Mouse (Mus musculus) adrenal gland, adult 18-20 months (tissue): Measurements from ENCODE around the gene Rbbp9. TPM values are rescaled to one million over a fixed set of nuclear protein-coding genes. Genes with fewer than 3 reads are reported as not detected.
"Not testable (repeated sequence)": the region's sequence is repeated elsewhere in the genome, so short reads cannot be mapped to it uniquely, and the experiment has no call there.

Source experiments
- DNase-seq, 2 experiments: peaks; one replicate each; pipeline ENCODE4 v3.0.0; 2021 to 2022; ENCODE audit warnings: low spot score in 2 of 2
- long read RNA-seq, 2 experiments: library from polyadenylated mRNA; stranded (forward); transcript quantifications; one replicate each; pipeline ENCODE4 v2.0.0; 2021
- total RNA-seq, 2 experiments: library from RNA; stranded (reverse); gene quantifications; 1 replicate in 1 of 2; 2 replicates in 1 of 2; pipeline ENCODE4 v1.2.3; 2021

Rbbp9 gene
- total RNA-seq, result 10 to 100 TPM; 24.6 to 25.0 TPM
- long read RNA-seq, experiment 1, transcript Rbbp9-201 (5 exons, 2,170 nt), result major isoform, 8 of 8 reads
- long read RNA-seq, experiment 1, partial matches to known transcripts, result 0 of 8 reads
- long read RNA-seq, experiment 1, other reads (novel, unspliced or antisense), result 0 of 8 reads
- long read RNA-seq, experiment 2, transcript Rbbp9-201 (5 exons, 2,170 nt), result major isoform, 33 of 42 reads
- long read RNA-seq, experiment 2, partial matches to known transcripts, result 1 of 42 reads
- long read RNA-seq, experiment 2, other reads (novel, unspliced or antisense), result 8 of 42 reads

GRCm38 (mm10) chr2:144550529-144550928 is at the start of gene Rbbp9:
Rbbp9 (minus strand) TSS chr2:144550869.
- peak; percentile 36 to 49 for DNase-seq

- DNase-seq, result peak; percentile 85 to 89
Measured at GRCm38 (mm10) chr2:144599831-144600687, 49.4 kb upstream of the Rbbp9 start, which contains the start of gene Dtd1. Dtd1 (plus strand) TSS chr2:144599897.

- DNase-seq, result no peak
Measured at GRCm38 (mm10) chr2:144598006-144598405, 47.3 kb upstream of the Rbbp9 start.

- DNase-seq, result peak; percentile 70 to 72
Measured at GRCm38 (mm10) chr2:144593951-144594651, 43.4 kb upstream of the Rbbp9 start, which contains the start of gene Smim26. Smim26 (plus strand) TSS chr2:144594054.

- not testable (repeated sequence) for DNase-seq
Measured at GRCm38 (mm10) chr2:144593036-144593435, 42.4 kb upstream of the Rbbp9 start.

- DNase-seq, result no peak
Measured at GRCm38 (mm10) chr2:144588723-144589122, 38.1 kb upstream of the Rbbp9 start.

- DNase-seq, result peak; percentile 92 to 93
Measured at GRCm38 (mm10) chr2:144555820-144556552, 5.3 kb upstream of the Rbbp9 start, which contains the start of gene Sec23b. Sec23b (plus strand) TSS chr2:144556229.

GRCm38 (mm10) chr2:144555286-144555819 is 4.7 kb upstream of the Rbbp9 start:
- DNase-seq, result no peak

- DNase-seq, result no peak
Measured at GRCm38 (mm10) chr2:144553905-144554304, 3.2 kb upstream of the Rbbp9 start.

- no peak for DNase-seq
Measured at GRCm38 (mm10) chr2:144547559-144547958, 3.1 kb downstream of the Rbbp9 start.

GRCm38 (mm10) chr2:144545481-144545880 is 5.2 kb downstream of the Rbbp9 start:
- DNase-seq, result no peak

GRCm38 (mm10) chr2:144545061-144545460 is 5.6 kb downstream of the Rbbp9 start:
- no peak for DNase-seq

- DNase-seq, result no peak
Measured at GRCm38 (mm10) chr2:144544630-144545029, 6.0 kb downstream of the Rbbp9 start.

- DNase-seq, result no peak
Measured at GRCm38 (mm10) chr2:144543670-144544069, 7.0 kb downstream of the Rbbp9 start.

- no peak for DNase-seq
Measured at GRCm38 (mm10) chr2:144541246-144541645, 9.4 kb downstream of the Rbbp9 start.

GRCm38 (mm10) chr2:144537123-144537522 is 13.5 kb downstream of the Rbbp9 start:
- no peak for DNase-seq

GRCm38 (mm10) chr2:144527821-144528174 is 22.9 kb downstream of the Rbbp9 start:
- no peak for DNase-seq

- DNase-seq, result peak; percentile 90 to 92
Measured at GRCm38 (mm10) chr2:144526981-144527820, 23.5 kb downstream of the Rbbp9 start, which contains the start of the genes Dzank1 and Polr3f. Dzank1 (minus strand) TSS chr2:144527414. Polr3f (plus strand) TSS chr2:144527718.

- DNase-seq, result no peak
Measured at GRCm38 (mm10) chr2:144525856-144526255, 24.8 kb downstream of the Rbbp9 start.
